Mouse (Mus musculus) heart, adult 9 months (tissue): ENCODE data around the gene Grip1.
"Not testable (repeated sequence)": the region's sequence is repeated elsewhere in the genome, so short reads cannot be mapped to it uniquely, and the experiment has no call there.

ENCODE experiments used
- DNase-seq, 2 experiments: peaks; one replicate each; pipeline ENCODE4 v3.0.0; 2022; ENCODE audit warnings: low spot score in 2 of 2

The Grip1 gene

GRCm38 (mm10) chr10:120044714-120045234, 591.1 kb downstream of the Grip1 start:
- DNase-seq: no peak

DNA sequence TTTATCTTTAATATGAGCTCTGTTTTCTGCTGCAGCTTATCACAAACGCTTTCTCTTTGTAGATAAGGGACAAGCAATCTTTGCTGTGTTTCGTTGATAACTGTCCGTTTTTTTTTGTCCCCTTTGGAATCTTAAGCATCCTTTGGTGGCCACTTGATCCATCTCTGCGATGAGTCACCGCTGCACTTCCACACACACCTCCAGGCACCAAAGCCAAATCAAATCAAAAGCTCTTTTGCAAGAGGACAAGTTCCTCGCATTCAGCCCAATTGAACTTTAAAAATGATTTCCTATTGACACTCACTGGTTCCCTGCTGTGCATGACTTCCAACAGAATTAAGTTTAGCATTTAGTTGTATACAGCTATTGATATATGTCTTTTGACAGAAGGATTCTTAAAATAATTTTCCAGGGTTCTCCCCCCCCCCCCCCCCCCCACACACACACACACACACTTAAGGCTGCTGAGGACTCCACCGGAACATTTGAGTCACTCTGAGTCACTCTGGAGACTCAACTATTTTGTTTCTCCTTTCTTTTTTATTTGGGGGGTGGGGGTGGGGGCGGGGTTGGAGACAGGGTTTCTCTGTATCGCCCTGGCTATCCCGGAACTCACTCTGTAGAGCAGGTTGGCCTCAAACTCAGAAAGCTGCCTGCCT, 607.1 kb downstream of the Grip1 start:
- DNase-seq: peak in 1 of 2 experiments; percentile 4

DNA sequence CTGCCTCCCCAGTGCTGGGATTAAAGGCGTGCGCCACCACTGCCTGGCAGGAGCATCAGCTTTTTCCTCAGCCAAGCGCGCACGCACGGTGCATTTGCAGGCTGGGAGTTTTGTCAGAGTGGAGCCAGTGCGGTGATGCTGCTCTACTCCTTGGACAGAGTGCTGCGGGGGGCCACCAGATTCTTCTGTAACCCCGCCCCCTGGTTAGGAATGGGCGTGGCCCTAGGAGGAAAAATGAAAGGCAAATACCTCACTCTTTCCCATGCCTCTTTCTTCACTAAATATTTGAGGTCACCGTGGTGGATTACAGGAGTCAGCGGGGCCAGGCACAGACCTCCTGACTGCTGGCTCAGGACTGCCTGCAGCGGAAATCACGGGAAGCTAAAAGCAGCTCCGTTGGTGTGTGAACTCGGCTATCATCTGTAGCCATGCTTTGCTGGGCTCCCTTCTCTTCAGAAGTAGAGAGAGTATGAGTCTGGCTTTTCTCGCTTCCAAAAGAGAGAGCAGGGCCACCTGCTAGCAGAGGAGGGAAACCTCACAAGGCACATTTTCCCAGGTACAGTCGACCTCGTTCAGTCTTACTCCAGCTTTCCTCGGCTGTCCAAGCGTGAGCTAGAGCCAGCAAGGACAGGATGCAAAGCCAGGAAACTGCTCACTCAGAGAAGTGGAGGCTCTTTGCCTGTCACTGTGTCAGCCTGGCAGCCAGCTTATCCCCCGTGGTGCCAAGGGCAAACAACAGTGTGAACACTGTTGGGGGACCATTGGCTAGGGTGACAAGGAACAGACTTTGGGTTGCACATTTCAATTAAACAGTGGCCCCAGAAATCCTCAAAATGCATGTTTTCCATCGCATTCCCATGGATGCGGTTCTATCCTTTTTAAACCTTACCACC, 607.9 kb downstream of the Grip1 start:
- DNase-seq: no peak

DNA sequence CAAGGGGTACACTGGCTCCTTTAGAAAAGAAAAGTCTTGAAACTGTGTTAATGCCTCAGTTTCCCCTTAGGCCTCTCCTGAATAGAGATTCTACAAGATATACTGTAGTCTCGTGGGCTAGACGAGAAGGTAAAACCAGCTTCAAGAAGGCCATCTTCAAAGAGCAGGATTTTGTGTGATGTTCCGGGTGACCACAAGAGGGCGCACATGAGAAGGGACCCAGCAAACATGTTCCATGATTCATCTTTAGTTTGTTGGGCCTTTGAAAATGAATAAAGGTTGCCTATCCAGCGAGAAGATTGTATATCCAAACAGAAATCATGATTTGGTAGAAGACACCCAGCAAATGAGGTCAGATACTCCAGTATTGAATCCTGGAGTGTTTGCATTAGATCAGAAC, 610.8 kb downstream of the Grip1 start:
- peak in 1 of 2 experiments; percentile 8 for DNase-seq

DNA sequence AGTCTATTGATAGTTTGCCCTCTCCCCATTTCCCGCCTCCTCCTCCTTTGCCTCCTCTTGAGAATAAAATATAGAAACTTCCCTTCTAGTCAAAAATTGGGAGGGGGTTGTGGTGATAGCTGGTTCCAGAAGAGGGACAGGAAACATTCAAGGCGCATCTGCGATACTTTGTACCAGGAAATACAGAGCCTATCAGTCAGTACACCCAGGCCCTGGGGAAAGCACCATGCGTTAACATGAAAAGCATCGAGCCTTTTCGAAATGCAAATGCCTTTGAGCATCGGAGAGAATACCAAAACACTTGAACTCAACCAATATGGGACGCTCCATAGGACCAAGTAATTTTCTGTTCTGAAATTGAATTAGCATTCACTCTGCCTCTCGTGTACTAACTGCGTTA, 612.7 kb downstream of the Grip1 start:
- no peak for DNase-seq

GRCm38 (mm10) chr10:120077850-120078249, 624.2 kb downstream of the Grip1 start:
- no peak for DNase-seq

DNA sequence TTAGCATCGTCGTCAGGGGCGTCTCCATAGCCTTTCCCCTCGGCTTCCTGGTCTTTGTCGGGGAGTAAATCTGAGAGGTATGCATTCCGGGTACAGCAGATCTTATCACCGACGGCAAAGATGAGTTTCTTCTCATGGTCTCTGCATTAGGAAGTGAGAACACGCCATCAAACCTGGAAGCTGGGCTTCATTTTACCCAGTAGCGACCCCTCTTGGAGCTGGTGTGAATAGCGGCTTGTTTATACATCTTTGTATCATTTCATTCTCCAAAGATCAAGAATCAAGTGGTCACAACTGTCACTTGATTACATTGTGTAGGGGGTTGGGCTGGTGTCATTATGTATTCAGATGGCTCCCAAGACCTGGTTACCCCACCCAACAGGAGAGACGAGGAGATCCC, 638.9 kb downstream of the Grip1 start:
- DNase-seq: no peak

DNA sequence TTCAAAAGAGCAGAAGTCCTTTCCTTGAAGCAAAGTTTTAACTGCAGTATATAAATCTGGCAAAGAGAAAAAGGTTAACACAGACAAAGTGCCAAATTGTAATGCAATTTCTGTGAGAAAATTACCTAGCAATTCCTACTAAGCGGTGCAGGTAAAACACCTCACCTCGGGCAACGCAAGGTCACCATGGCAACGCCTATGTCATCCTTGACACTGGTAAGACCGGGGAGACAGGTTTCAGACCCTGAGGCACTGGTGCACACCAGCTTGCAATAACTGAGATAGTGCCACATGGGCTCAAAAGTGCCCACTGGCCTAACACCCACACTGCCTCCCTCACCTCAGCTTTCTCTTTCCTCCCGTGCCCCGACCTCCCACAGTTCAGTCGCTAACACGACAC, 641.5 kb downstream of the Grip1 start:
- DNase-seq: no peak

DNA sequence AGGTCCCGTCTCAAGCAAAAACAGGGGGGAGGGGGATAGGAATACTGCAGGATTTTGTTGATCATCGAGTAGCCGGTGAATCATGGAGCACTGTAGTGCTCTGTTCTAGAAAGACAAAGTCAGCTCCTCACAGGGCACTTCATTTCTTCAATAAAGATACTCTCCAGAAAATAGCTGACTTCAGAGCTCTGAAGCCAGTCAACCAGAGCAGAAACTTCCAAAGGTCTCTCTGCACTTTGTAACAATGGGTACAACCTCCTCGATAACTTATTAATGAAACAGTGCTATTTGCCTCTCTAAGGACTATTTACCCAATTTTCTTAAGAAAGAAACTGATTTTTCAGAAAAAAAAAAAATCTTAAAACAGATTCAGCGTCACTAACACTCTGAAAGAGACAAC, 642.1 kb downstream of the Grip1 start:
- no peak for DNase-seq

DNA sequence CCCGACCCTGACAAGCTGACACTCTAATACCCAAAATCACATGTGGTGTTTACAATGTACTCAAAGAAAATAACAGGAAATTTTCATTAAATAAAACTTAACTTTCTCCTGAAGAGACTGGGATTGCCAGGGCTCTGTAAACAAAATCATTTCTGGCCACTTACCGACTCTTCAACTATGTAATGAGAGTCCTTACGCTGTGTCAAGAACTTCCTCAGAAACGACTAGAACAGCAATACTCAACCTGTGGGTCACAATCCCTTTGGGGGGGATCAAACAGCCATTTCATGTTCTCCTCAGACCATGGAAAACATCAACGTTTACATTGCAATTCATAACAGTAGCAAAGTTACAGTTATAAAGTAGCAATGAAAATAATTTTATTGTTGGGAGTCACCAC, 643.9 kb downstream of the Grip1 start:
- no peak for DNase-seq

GRCm38 (mm10) chr10:120100806-120101205, 647.2 kb downstream of the Grip1 start:
- DNase-seq: no peak

GRCm38 (mm10) chr10:120111691-120112319, 658.2 kb downstream of the Grip1 start:
- no peak for DNase-seq

GRCm38 (mm10) chr10:120112507-120113396, 659.1 kb downstream of the Grip1 start, which contains the start of gene Helb:
Helb (minus strand) TSS chr10:120112987.
- peak; percentile 98 to 99 for DNase-seq

- not testable (repeated sequence) for DNase-seq
Observed at GRCm38 (mm10) chr10:120113482-120113881, 659.9 kb downstream of the Grip1 start.

GRCm38 (mm10) chr10:120113980-120114379, 660.4 kb downstream of the Grip1 start:
- no peak for DNase-seq

DNA sequence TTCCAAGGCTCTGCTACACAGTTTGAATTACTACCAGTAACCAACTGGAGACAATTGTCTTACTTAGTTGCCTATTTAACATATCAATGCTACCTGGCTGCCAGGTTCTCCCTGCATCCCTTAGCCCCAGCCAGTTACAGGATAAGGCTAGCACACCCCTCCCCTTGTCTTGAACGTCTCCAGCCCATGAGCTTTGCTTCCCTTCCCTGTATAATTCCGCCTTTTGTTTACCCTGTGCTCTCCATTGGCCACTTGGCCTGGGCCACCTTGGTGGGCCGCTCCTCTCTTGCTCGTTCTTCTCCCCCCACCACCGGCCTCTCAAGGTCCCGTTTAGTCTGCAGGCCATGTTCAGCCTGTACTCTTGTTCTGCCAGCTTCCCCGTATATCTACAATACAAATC, 660.9 kb downstream of the Grip1 start:
- DNase-seq: no peak

DNA sequence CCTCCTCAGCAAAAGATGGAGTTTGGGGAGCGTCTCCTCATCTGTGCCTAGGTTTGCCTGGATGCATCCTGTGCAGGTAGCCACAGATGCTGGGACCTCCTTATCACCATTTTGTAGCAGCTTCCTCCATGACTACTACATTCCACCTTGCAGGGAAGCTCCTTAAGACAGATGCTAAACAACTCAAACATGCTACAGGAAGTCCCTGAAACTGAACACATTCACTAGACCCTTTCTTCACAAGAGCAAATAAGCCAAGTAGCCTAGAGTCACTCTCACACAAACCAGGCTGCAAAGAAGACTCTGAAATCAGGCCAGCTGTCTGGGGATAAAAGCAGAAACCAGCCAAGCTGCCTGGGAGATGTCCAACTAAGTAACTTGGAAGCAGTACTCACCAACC, 661.6 kb downstream of the Grip1 start:
- DNase-seq: no peak

DNA sequence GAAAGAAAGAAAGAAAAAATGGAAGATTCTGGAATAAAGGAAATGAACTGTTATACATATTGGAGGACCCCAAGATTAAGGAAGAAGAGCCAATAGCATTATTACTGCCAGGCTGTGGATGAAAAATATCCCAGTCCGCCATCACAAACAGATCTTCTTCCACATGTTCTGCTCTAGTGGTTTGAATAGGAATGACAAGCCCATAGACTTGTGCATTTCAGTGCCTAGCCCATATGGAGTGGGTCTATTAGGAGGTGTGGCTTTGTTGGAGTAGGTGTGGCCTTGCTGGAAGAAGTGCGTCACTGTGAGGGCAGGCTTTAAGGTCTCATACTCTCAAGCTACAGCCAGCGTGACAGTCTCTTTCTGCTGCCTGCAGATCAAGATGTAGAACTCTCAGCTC, 670.1 kb downstream of the Grip1 start:
- DNase-seq: no peak

GRCm38 (mm10) chr10:120124801-120125464, 671.3 kb downstream of the Grip1 start:
- peak; percentile 67 to 86 for DNase-seq

GRCm38 (mm10) chr10:120125465-120125857, 671.8 kb downstream of the Grip1 start:
- DNase-seq: no peak
